Mouse (Mus musculus): ENCODE data around the gene Gli1.

- TF ChIP-seq CTCF (IDR thresholded peaks at IDR 0.05; ENCODE audit: control insufficient read depth, insufficient read depth, insufficient replicate concordance, low read depth, low read length) (peak; percentile 35; the same call in 1 of the 2 replicates), POLR2A (IDR thresholded peaks at IDR 0.05; ENCODE audit: control insufficient read depth, low read depth, low read length) (no peak)
Measured at GRCm38 (mm10) chr10:127312356-127312676, 29.5 kb downstream of the Gli1 start.

All from testis, adult 2 months (tissue).